Mouse (Mus musculus): ENCODE results near the gene Myg1. TPM values are rescaled to one million over a fixed set of nuclear protein-coding genes. Genes with fewer than 3 reads are reported as not detected.

Myg1 gene
- total and polyA plus RNA-seq, 3 experiments = 105 to 132 (median 121) TPM

DNA sequence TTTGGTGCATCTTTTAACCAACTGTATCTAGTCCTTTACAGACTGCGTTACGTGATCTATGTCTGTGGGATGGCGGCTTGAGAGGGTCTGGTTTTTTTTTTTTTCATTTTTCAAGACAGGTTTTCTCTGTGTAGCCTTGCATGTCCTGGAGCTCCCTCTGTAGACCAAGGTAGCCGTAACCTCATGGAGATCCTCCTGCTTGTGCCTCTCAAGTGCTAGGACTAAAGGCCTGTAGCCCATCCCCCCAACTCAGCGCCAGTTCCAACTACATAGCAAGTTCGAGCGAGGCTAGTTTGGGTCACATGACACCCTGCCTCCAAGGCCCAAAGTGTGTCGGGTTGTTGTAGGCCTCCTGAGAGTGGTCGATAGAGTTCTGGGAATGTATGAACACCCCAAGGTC is 22.8 kb upstream of the Myg1 start:
- dilution Hi-C loops (cut with MboI; ENCODE audit: extremely low pct_ligation_motif_present, extremely low pct_unique_long_range_greater_than_20kb, low sequenced_read_pairs) (no loop called here), in situ Hi-C loops (cut with MboI; ENCODE audit: low pct_ligation_motif_present, low pct_unique_long_range_greater_than_20kb, low sequenced_read_pairs) (no loop called here)
- no peak overlapping the region for H3K4me3 ChIP-seq (replicated peaks in 1 of 3; ENCODE audit: low read depth in 2 of 3, low read length in 2 of 3, poor library complexity in 1 of 3)
- H3K36me3 ChIP-seq (replicated peaks in 1 of 2; ENCODE audit: control insufficient read depth in 1 of 2, insufficient read depth in 1 of 2, low read length in 1 of 2) = peaks cover 66 to 86% of the 10 kb centered on the region in 2 experiments
- no peaks in the 10 kb centered on the region for H3K79me2 ChIP-seq (replicated peaks; ENCODE audit: control insufficient read depth, extremely low read depth, insufficient read depth, poor library complexity, severe bottlenecking)
- H3K4me2 ChIP-seq (ENCODE audit: insufficient read depth, low read depth, poor library complexity, severe bottlenecking) = no peak overlapping the region
- TF ChIP-seq SMC3 (IDR thresholded peaks at IDR 0.05; ENCODE audit: low read depth, low read length) (no peak), CTCF (conservative IDR thresholded peaks at IDR 0.05 in 1 of 2, IDR thresholded peaks at IDR 0.05 in 1 of 2; ENCODE audit: low read depth in 2 of 2, low read length in 2 of 2) (0 out of 4 replicates have a peak, but pooled peaks of 1 of the 2 experiments have one; percentile 7)
- peaks cover 2 to 29% of the 10 kb centered on the region in 2 experiments; a peak in 2 of 4 replicates for H3K4me1 ChIP-seq (ENCODE audit: control insufficient read depth in 1 of 2, insufficient read depth in 2 of 2)
- no peaks in the 10 kb centered on the region for H3K27me3 ChIP-seq (replicated peaks)
- no peaks in the 10 kb centered on the region for H3K9me3 ChIP-seq (replicated peaks; ENCODE audit: low read length)
- no peak overlapping the region for H3K9ac ChIP-seq (ENCODE audit: insufficient read depth, low read depth)
- H3K27ac ChIP-seq (ENCODE audit: insufficient read depth, low read depth) = no peak overlapping the region
- DNase-seq (ENCODE audit: extremely low read depth) = no peak

DNA sequence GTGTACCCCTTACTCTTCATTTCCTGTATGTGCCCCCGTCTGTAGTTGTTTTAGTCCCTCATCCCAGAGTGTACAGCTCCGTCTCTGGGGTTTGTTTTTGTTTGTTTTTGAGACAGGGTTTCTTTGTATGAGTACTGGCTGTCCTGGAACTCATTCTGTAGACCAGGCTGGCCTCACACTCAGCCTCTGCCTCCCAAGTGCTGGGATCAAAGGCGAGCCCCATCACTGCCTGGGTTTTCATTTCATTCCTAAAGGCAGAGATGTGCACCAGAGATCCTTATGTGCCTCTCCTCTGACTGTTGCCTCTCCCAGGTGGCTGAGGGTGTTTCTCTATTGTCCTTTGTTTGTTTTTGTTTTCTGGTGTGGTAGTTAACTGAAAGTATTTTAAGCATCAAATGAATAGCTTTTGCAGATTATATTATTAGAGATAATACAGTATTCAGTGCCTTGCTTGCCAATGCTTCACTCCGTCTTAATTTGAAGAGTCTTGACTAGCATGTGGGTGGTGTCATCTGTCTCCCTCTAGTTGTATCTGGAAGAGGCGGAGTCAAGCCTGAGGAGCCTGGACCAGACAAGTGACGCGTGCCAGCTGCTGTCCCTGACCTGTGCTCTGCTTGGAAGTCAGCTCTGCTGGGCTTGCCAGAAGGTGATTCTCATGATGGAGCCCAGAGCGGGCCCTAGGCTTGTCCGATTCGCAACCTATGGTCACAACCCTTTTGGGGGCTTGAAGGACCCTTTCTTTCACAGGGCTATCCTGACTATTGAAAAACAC is 21.2 kb upstream of the Myg1 start:
- H3K9ac ChIP-seq (ENCODE audit: insufficient read depth, low read depth) = no peak overlapping the region
- dilution Hi-C loops (cut with MboI; ENCODE audit: extremely low pct_ligation_motif_present, extremely low pct_unique_long_range_greater_than_20kb, low sequenced_read_pairs) = no loop called here
- no peak for TF ChIP-seq TBP (conservative IDR thresholded peaks at IDR 0.05; ENCODE audit: low read depth, low read length)
- no peak for TF ChIP-seq MXI1 (IDR thresholded peaks at IDR 0.05; ENCODE audit: low read depth, low read length)
- no peak for TF ChIP-seq MAFK (IDR thresholded peaks at IDR 0.05; ENCODE audit: insufficient replicate concordance, low read length)
- TF ChIP-seq POLR2AphosphoS2 (IDR thresholded peaks at IDR 0.05; ENCODE audit: low read depth, low read length) = no peak
- TF ChIP-seq CHD1 (IDR thresholded peaks at IDR 0.05; ENCODE audit: low read depth, low read length) = no peak
- no peak for TF ChIP-seq SIN3A (IDR thresholded peaks at IDR 0.05; ENCODE audit: low read length)
- TF ChIP-seq ELF1 (IDR thresholded peaks at IDR 0.05; ENCODE audit: low read depth, low read length) = no peak
- TF ChIP-seq NELFE (IDR thresholded peaks at IDR 0.05; ENCODE audit: low read depth, low read length) = no peak

GRCm38 (mm10) chr15:102311489-102311888 is 20.0 kb upstream of the Myg1 start:
- in situ Hi-C loops (cut with MboI; ENCODE audit: low pct_ligation_motif_present, low pct_unique_long_range_greater_than_20kb, low sequenced_read_pairs) = no loop called here
- TF ChIP-seq IRF4 (IDR thresholded peaks at IDR 0.05; ENCODE audit: low read depth, low read length) = peak; percentile 44; the same call in 1 of the 2 replicates
- TF ChIP-seq USF2 (conservative IDR thresholded peaks at IDR 0.05; ENCODE audit: low read depth, low read length) = no peak
- TF ChIP-seq E2F4 (IDR thresholded peaks at IDR 0.05; ENCODE audit: insufficient replicate concordance, low read depth, low read length) = no peak
- TF ChIP-seq EP300 (IDR thresholded peaks at IDR 0.05; ENCODE audit: low read length) = peak; percentile 77
- TF ChIP-seq JUND (conservative IDR thresholded peaks at IDR 0.05; ENCODE audit: low read depth, low read length) = 0 out of 2 replicates have a peak, but pooled peaks have one; percentile 21
- no peak for TF ChIP-seq CTCF (conservative IDR thresholded peaks at IDR 0.05 in 1 of 2, IDR thresholded peaks at IDR 0.05 in 1 of 2; ENCODE audit: low read depth in 2 of 2, low read length in 2 of 2)
- TF ChIP-seq MEF2A (IDR thresholded peaks at IDR 0.05; ENCODE audit: borderline replicate concordance, low read depth, low read length) = peak; percentile 58
- no peak for TF ChIP-seq NELFE (IDR thresholded peaks at IDR 0.05; ENCODE audit: low read depth, low read length)
- TF ChIP-seq ETS1 (conservative IDR thresholded peaks at IDR 0.05; ENCODE audit: low read depth, low read length) = peak; percentile 19; the same call in 1 of the 2 replicates
- no peak for TF ChIP-seq CHD1 (IDR thresholded peaks at IDR 0.05; ENCODE audit: low read depth, low read length)
- peak; percentile 42; the same call in 1 of the 2 replicates for TF ChIP-seq CHD2 (IDR thresholded peaks at IDR 0.05; ENCODE audit: low read length)
- TF ChIP-seq ZKSCAN1 (IDR thresholded peaks at IDR 0.05; ENCODE audit: borderline replicate concordance, low read depth, low read length) = no peak
- Histone ChIP-seq H3K9me3 (replicated peaks; ENCODE audit: low read length) (no peaks in the 10 kb centered on the region), H3K9ac (ENCODE audit: insufficient read depth, low read depth) (no peak overlapping the region), H3K36me3 (replicated peaks in 1 of 2; ENCODE audit: control insufficient read depth in 1 of 2, insufficient read depth in 1 of 2, low read length in 1 of 2) (peaks cover 63 to 86% of the 10 kb centered on the region in 2 experiments), H3K4me1 (ENCODE audit: control insufficient read depth in 1 of 2, insufficient read depth in 2 of 2) (peaks cover 2 to 33% of the 10 kb centered on the region in 2 experiments; a peak in 2 of 4 replicates), H3K27me3 (replicated peaks) (no peaks in the 10 kb centered on the region), H3K4me3 (replicated peaks in 1 of 3; ENCODE audit: low read depth in 2 of 3, low read length in 2 of 3, poor library complexity in 1 of 3) (no peak overlapping the region), H3K27ac (ENCODE audit: insufficient read depth, low read depth) (no peak overlapping the region), H3K4me2 (ENCODE audit: insufficient read depth, low read depth, poor library complexity, severe bottlenecking) (0 out of 2 replicates have a peak overlapping the region, but pooled peaks have one; percentile 14), H3K79me2 (replicated peaks; ENCODE audit: control insufficient read depth, extremely low read depth, insufficient read depth, poor library complexity, severe bottlenecking) (no peaks in the 10 kb centered on the region)
- DNase-seq (ENCODE audit: extremely low read depth) = peak; percentile 84
- dilution Hi-C loops (cut with MboI; ENCODE audit: extremely low pct_ligation_motif_present, extremely low pct_unique_long_range_greater_than_20kb, low sequenced_read_pairs) = no loop called here

More for the DNA sequence above, 21.2 kb upstream of the Myg1 start:
- Histone ChIP-seq H3K4me3 (replicated peaks in 1 of 3; ENCODE audit: low read depth in 2 of 3, low read length in 2 of 3, poor library complexity in 1 of 3) (no peak overlapping the region), H3K9me3 (replicated peaks; ENCODE audit: low read length) (no peaks in the 10 kb centered on the region), H3K27ac (ENCODE audit: insufficient read depth, low read depth) (no peak overlapping the region), H3K79me2 (replicated peaks; ENCODE audit: control insufficient read depth, extremely low read depth, insufficient read depth, poor library complexity, severe bottlenecking) (no peaks in the 10 kb centered on the region), H3K36me3 (replicated peaks in 1 of 2; ENCODE audit: control insufficient read depth in 1 of 2, insufficient read depth in 1 of 2, low read length in 1 of 2) (peaks cover 65 to 86% of the 10 kb centered on the region in 2 experiments), H3K27me3 (replicated peaks) (no peaks in the 10 kb centered on the region), H3K4me1 (ENCODE audit: control insufficient read depth in 1 of 2, insufficient read depth in 2 of 2) (peaks cover 2 to 29% of the 10 kb centered on the region in 2 experiments; a peak in 2 of 4 replicates), H3K4me2 (ENCODE audit: insufficient read depth, low read depth, poor library complexity, severe bottlenecking) (no peak overlapping the region)
- in situ Hi-C loops (cut with MboI; ENCODE audit: low pct_ligation_motif_present, low pct_unique_long_range_greater_than_20kb, low sequenced_read_pairs) = no loop called here
- no peak for DNase-seq (ENCODE audit: extremely low read depth)
